Mouse (Mus musculus) ES-Bruce4 (cell line): ENCODE measurements around the gene Rnd2. TPM values are rescaled to one million over a fixed set of nuclear protein-coding genes. Genes with fewer than 3 reads are reported as not detected.
"Not testable (repeated sequence)": the region's sequence is repeated elsewhere in the genome, so short reads cannot be mapped to it uniquely, and the experiment has no call there.

Source experiments
- H3K27ac ChIP-seq: 2 replicates; pipeline ENCODE4 v1.5.1; 2012; ENCODE audit warnings: low read length, inconsistent platforms; ENCODE audit not compliant: insufficient read depth
- H3K27me3 ChIP-seq: 2 replicates; pipeline ENCODE4 v1.6.1; 2012; ENCODE audit warnings: mild to moderate bottlenecking, low read length, inconsistent platforms; ENCODE audit not compliant: control insufficient read depth, poor library complexity, insufficient read depth, severe bottlenecking
- H3K36me3 ChIP-seq: 2 replicates; pipeline ENCODE4 v1.6.1; 2012; ENCODE audit warnings: inconsistent platforms, mild to moderate bottlenecking, low read length, moderate library complexity; ENCODE audit not compliant: control insufficient read depth, poor library complexity, insufficient read depth, severe bottlenecking
- H3K4me1 ChIP-seq: one replicate; pipeline ENCODE4 v1.8.1; 2011; ENCODE audit warnings: low read length; ENCODE audit not compliant: control insufficient read depth, insufficient read depth
- H3K4me3 ChIP-seq: 2 replicates; pipeline ENCODE4 v1.5.1; 2011; ENCODE audit warnings: low read depth, mild to moderate bottlenecking, low read length
- H3K9ac ChIP-seq: 2 replicates; pipeline ENCODE4 v1.6.1; 2012; ENCODE audit warnings: low read depth, mild to moderate bottlenecking, inconsistent platforms; ENCODE audit not compliant: poor library complexity, severe bottlenecking
- H3K9me3 ChIP-seq: replicated peaks from 2 replicates; pipeline ENCODE4 v1.6.1; 2012; ENCODE audit warnings: mild to moderate bottlenecking, low read length, inconsistent platforms; ENCODE audit not compliant: control insufficient read depth, poor library complexity, insufficient read depth, severe bottlenecking
- CTCF ChIP-seq: IDR thresholded peaks from one replicate; pipeline ENCODE4 v1.8.1; 2011; ENCODE audit warnings: low read depth, low read length
- EP300 ChIP-seq: IDR thresholded peaks from 2 replicates; pipeline ENCODE4 v1.6.1; 2011; ENCODE audit warnings: low read depth, low read length; ENCODE audit not compliant: insufficient read depth
- POLR2A ChIP-seq: IDR thresholded peaks from one replicate; pipeline ENCODE4 v1.8.1; 2011; ENCODE audit warnings: low read length; ENCODE audit not compliant: insufficient read depth
- polyA plus RNA-seq: library from polyadenylated mRNA; stranded (reverse); fragments of >200 nt; gene quantifications from 2 replicates; pipeline ENCODE4 v1.2.4, GENCODE M21; 2011; ENCODE audit warnings: low read depth; ENCODE audit not compliant: missing spikeins, insufficient read depth, insufficient read length

Rnd2 gene
- polyA plus RNA-seq, 1 experiment: 11.2 TPM

DNA sequence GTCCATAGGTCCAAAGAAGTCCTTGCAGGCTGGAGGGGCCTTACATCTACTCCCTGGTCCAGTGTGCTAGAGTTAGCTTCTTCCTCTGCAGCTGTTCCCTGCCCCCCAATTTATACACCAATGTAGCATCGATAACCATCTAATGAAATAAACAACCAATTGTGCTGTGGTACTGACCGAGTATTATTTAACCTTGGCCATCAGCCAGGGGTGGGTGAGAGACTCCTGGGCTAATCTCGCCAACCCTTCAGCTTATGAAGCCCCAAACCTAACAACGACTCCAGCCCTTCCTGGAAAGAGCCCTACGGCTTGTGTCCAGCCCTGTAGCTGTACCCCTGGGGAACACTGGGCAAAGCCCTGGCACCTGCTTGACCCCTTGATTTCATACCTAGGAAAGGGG lies 9.5 kb downstream of the Rnd2 start:
- no peak for TF ChIP-seq CTCF
- TF ChIP-seq EP300: no peak
- no peak for TF ChIP-seq POLR2A
- H3K36me3 ChIP-seq: no peaks in the 10 kb centered on the region
- no peaks in the 10 kb centered on the region for H3K27me3 ChIP-seq
- H3K9ac ChIP-seq: no peak overlapping the region
- peaks cover 6% of the 10 kb centered on the region for H3K4me1 ChIP-seq
- no peaks in the 10 kb centered on the region for H3K9me3 ChIP-seq
- no peak overlapping the region for H3K27ac ChIP-seq
- no peak overlapping the region for H3K4me3 ChIP-seq

DNA sequence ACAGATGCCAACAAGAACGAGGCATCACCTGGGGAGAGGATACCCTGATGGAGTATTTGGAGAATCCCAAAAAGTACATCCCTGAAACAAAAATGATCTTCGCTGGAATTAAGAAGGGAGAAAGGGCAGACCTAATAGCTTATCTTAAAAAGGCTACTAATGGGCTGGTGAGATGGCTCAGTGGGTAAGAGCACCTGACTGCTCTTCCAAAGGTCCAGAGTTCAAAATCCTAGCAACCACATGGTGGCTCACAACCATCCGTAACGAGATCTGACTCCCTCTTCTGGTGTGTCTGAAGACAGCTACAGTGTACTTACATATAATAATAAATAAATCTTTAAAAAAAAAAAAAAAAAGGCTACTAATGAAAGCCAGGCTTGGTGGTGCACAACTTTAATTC lies 11.6 kb downstream of the Rnd2 start:
- not testable (repeated sequence) for H3K4me3 ChIP-seq, H3K4me1 ChIP-seq, H3K27ac ChIP-seq, H3K9ac ChIP-seq, H3K36me3 ChIP-seq, H3K27me3 ChIP-seq, H3K9me3 ChIP-seq

DNA sequence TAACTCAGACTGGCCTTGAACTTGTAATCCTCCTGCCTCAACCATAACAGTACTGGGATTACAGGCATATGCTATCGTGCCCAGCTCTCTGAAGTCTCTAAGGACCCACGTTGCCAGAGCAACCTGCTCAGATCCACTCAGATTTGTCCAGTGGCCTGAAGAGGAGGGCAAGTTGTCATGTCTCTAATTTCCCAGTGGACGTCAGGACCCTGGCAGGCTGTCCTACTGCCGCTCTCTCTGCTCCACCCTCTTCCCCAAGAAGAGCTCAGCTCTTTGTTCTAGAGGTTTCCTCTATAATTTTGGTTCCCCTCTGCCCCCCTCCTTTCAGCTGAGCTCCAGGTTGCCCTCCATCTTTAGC lies 12.4 kb downstream of the Rnd2 start:
- Histone ChIP-seq H3K27ac (no peak overlapping the region), H3K4me1 (peaks cover 9% of the 10 kb centered on the region), H3K36me3 (no peaks in the 10 kb centered on the region), H3K27me3 (no peaks in the 10 kb centered on the region), H3K9ac (no peak overlapping the region), H3K9me3 (no peaks in the 10 kb centered on the region), H3K4me3 (no peak overlapping the region)
- no peak for TF ChIP-seq EP300
- no peak for TF ChIP-seq POLR2A
- no peak for TF ChIP-seq CTCF

DNA sequence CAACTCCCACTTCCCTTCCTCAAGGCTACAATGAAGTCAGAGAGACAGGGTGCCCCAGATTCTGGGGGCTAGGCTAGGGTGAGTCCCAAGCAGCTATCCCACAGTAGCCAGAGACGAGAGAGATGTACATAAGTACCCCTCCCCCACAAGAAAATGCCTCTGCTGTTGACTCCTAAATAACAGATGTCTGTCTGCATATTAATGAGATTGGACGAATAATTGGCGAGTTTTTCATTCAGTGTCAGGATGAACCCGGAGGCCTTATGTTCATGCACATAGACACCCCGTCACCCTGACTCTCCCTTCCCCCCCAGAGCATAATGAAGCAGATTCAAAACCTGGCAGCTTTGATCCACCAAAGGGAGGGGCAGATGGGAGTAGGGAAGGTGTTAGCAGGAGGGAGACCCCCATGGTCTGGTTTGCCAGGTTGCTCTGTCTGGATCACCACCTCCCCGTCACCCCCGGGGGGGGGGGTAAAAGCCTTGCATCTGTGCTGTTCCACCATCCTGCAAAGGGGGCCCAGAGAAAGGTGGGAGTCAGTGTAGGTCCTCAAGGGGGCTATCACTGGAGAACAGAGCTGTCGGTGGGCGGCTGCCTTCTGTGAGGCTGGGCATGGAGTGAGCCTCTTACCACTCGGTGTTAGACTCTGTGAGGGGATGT lies 12.9 kb downstream of the Rnd2 start:
- Histone ChIP-seq H3K4me1 (peaks cover 9% of the 10 kb centered on the region), H3K27ac (no peak overlapping the region), H3K36me3 (no peaks in the 10 kb centered on the region), H3K4me3 (no peak overlapping the region), H3K9me3 (no peaks in the 10 kb centered on the region), H3K9ac (no peak overlapping the region), H3K27me3 (no peaks in the 10 kb centered on the region)
- TF ChIP-seq POLR2A (no peak), EP300 (no peak), CTCF (no peak)

DNA sequence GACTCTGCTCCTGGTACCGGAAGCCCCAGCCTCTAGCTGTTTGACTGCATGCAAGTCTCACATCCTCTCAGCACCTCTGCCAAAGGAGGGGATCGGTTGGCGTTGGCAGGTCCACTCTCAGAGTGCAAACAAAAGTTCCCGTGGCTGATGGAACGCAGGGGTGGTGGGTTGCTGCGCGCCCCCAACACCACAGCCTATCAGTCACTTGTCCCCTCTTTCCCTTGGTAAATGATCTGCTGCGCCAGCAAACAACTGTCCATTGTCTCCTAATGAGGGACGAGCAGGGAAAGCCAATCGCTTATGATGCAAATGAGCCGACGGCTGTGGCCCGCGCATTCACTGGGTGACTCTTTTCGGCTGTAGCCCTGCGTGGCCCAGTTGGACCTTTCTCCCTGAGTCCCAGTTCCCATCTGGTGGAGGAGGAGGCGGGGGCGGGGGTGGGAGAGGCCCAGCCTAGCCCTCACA lies 14.4 kb downstream of the Rnd2 start:
- Histone ChIP-seq H3K36me3 (no peaks in the 10 kb centered on the region), H3K4me3 (peak overlapping the region; percentile 30), H3K9me3 (no peaks in the 10 kb centered on the region), H3K9ac (peak overlapping the region; percentile 3; the same call in 1 of the 2 replicates), H3K27me3 (no peaks in the 10 kb centered on the region), H3K4me1 (peaks cover 9% of the 10 kb centered on the region), H3K27ac (peak overlapping the region; percentile 18)
- TF ChIP-seq CTCF (no peak), POLR2A (no peak), EP300 (peak; percentile 76; the same call in 1 of the 2 replicates)

DNA sequence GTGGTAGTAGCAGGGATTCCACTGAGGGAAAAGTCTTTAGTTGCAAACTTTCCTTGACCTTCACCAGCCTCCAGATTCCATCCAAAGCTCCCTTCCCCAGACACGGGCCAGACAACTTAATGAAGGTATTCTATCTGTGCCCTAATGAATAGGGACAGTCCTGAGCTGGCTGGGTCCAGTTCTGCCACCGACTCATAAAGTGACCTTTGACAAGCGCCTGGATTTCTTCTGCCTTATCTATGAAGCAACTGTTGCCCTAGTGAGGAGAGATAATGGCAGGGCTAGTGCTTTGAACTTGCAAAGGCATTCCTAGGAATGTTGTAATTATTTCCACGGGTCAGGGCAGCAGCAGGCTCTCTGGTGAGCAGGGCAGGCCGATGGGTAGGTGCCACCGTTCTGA lies 16.1 kb downstream of the Rnd2 start:
- H3K27ac ChIP-seq: no peak overlapping the region
- no peak overlapping the region for H3K4me3 ChIP-seq
- no peaks in the 10 kb centered on the region for H3K27me3 ChIP-seq
- H3K9me3 ChIP-seq: no peaks in the 10 kb centered on the region
- H3K9ac ChIP-seq: no peak overlapping the region
- peaks cover 9% of the 10 kb centered on the region for H3K4me1 ChIP-seq
- no peak for TF ChIP-seq POLR2A
- no peaks in the 10 kb centered on the region for H3K36me3 ChIP-seq
